Mouse (Mus musculus): ENCODE results near the gene Ttc7. TPM values are rescaled to one million over a fixed set of nuclear protein-coding genes. Genes with fewer than 3 reads are reported as not detected.
"Not testable (repeated sequence)": the region's sequence is repeated elsewhere in the genome, so short reads cannot be mapped to it uniquely, and the experiment has no call there.

Ttc7 gene
- total RNA-seq, 2 experiments from 2014 or later: 14.7 to 16.7 TPM

DNA sequence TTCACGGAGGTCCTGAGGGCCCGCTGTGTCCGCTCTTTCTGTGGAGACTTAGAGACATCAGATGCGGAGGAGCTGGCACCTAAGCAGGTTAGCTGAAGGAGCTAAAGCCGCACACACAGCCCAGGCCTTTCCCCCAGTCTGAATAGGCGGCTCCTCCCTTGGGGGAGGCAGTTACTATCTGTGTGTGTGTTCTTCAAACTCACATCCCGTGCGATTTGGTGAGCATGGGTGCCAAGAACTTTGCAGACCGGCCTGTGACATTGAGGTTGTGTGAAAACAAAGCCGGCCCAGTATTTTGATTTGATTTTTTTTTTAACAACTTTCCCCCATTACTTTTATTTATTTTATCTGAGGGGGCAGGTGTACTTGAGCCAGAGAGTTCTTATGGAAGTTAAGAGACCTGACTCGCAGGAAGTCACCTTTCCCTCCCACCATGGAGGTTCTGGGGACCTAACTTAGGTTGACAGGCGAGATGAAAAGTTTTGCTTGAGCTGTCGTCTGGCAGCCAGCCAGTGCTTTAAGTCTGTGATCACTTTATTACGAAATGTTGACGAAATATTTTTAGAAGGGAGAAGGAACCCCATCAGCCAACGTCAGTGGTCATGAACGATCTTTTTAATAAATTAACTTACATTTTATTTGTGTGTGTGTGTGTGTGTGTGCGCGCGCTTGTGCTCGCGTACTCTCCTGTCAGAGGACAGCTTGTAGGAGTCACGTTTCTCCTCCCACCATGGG lies 3.2 kb downstream of the Ttc7 start:
- intact Hi-C loops (cut with DNase I): no loop called here
- no peak for DNase-seq

DNA sequence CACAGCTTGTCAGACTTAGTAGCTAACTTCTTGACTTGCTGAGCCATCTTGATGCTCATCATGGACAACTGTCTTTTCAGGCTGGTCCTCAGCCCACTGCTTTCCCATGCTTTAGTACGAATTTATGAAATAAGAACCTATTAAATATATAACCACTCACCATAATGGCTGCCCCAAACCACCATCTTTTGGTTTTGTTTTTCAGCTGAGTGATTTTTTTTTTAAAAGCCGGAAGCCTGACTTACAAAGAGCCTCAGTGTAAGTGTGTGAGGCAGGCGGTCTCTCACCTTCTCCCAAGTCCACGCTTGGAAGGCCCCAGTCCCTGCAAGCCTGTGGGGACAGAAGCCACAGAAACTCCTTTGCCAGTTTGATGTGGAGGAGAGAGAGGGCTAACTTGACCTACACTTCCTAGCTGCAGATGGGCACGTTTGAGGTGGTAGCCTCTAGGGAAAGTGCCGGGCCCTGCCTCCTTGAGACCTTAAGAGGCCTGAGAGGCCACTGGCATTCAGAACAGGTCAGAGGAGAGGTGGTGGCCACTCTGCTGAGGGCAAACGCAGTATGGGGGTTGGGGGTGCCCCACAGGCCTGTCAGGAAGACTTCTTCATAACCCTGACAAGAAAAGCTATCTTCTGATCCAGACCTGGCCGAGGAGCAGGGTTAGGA lies 3.9 kb downstream of the Ttc7 start:
- no peak for DNase-seq
- intact Hi-C loops (cut with DNase I): no loop called here

DNA sequence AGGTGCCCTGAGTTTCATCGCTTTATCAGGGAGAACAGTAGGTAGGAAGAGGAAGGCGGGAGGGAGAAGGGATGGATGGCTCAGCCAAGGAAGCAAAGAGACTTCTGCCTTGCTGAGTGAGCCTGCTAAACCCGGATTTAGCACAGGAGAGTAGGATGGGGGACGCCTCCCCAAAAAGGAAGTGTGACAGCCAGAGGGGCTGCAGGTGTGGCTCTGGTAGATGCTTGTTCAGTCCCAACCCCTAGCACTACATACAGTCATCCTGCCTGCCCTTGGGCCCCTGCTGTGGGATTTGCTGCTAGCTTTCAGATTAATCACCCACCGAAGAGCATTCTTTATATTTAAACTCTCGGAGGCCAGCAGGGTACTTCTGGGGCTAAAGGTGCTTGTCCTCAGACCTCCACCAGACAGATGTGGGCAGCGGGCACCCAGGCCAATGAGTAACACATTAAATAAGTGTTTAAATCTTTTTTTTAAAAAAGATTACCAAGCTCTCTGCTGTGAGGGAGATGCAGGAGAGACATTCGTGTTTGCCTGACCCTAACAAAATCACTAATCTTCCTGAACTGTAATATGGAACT lies 4.6 kb downstream of the Ttc7 start:
- intact Hi-C loops (cut with DNase I): no loop called here

GRCm38 (mm10) chr17:87288131-87288530 lies 5.4 kb downstream of the Ttc7 start:
- intact Hi-C loops (cut with DNase I): no loop called here

More for the DNA sequence above, 4.6 kb downstream of the Ttc7 start:
- no peak for DNase-seq

DNA sequence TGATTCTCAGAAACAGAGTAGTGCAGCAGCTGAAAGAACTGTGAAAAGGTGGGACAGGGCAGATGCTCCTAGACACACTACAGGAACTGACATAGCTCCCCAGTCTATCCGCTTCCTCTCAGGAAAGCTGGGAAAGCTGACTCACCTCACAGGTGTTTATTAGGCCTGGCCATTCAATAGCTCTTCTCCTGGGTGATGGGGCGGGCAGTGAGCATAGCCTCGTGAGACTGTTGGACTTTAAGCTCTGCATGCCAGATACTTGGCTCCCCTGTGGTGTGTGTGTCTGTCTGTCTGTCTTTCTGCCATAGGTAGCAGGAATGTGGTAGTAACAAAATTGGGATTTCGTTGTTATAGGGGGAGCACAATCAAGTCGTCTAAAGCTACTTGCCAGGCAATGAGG lies 6.7 kb downstream of the Ttc7 start:
- intact Hi-C loops (cut with DNase I): no loop called here
- no peak for DNase-seq

More at GRCm38 (mm10) chr17:87288131-87288530, 5.4 kb downstream of the Ttc7 start:
- DNase-seq: no peak

DNA sequence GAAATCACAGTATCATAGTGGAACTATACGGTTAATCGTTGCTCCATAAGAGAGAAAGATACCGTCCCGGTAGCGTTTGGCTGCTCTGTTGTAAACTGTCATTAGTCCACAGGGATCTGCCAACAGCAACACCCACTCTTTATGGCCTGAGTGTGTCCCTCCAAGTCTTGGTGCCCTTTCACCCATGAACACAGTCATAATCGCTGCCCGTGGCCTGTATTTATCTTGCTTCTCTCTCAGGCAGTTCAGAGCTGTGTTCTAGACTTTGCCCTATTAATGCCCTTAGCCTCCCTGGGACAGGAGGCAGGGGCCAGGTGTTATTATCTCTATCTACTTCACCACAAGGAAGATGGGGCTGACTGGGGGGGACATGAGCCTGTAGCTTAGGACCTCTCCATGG lies 8.4 kb downstream of the Ttc7 start:
- DNase-seq: no peak
- intact Hi-C loops (cut with DNase I): no loop called here

DNA sequence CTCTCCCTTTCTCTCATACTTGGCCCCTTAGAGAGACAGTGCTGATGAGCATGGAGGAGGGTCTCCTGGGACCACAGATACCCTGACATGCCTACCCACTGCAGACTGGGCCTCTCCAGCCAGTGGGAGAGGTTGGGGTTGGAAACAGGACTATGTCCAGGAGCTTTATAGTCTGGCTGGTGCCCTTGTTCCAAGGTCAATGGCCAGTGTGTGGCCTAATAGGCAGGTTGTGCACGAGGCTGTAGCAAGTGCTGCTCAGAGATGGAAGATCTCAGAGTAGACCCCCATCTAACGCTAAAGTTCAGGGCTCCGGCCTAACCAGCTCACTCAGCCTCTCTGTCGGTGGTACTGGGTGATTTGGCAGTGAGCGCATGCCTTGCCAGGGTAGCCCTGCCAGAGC lies 9.1 kb downstream of the Ttc7 start:
- no peak for DNase-seq
- intact Hi-C loops (cut with DNase I): no loop called here

DNA sequence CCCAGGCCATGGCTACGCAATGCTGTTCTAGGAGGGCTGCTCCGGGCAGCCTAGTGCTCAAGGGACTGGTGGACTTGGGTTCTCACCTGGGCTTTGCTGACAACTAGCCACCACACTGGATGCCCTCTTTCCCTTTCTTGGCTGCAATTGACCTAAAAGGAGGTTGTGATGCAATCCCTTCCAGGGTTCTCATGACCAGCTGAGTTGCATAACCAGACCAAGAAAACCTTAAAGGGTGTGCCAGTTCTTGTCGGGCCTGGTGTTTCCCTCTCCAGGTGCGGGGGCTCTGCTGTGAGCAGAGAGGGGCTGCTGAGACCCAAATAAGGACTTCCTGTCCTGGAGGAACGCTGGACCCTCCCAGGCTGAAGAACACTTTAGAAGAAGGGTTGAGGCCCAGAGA lies 10.4 kb downstream of the Ttc7 start:
- intact Hi-C loops (cut with DNase I): no loop called here
- no peak for DNase-seq

- intact Hi-C loops (cut with DNase I): no loop called here
- DNase-seq: no peak
Measured at GRCm38 (mm10) chr17:87295738-87296137, 13.1 kb downstream of the Ttc7 start.

- intact Hi-C loops (cut with DNase I); DNase-seq: not testable (repeated sequence)
Measured at GRCm38 (mm10) chr17:87296701-87297100, 14.0 kb downstream of the Ttc7 start.

- no peak for DNase-seq
Measured at GRCm38 (mm10) chr17:87298944-87299343, 16.3 kb downstream of the Ttc7 start.

GRCm38 (mm10) chr17:87300340-87300739 lies 17.7 kb downstream of the Ttc7 start:
- intact Hi-C loops (cut with DNase I): no loop called here
- no peak for DNase-seq

More at GRCm38 (mm10) chr17:87298944-87299343, 16.3 kb downstream of the Ttc7 start:
- intact Hi-C loops (cut with DNase I): no loop called here

DNA sequence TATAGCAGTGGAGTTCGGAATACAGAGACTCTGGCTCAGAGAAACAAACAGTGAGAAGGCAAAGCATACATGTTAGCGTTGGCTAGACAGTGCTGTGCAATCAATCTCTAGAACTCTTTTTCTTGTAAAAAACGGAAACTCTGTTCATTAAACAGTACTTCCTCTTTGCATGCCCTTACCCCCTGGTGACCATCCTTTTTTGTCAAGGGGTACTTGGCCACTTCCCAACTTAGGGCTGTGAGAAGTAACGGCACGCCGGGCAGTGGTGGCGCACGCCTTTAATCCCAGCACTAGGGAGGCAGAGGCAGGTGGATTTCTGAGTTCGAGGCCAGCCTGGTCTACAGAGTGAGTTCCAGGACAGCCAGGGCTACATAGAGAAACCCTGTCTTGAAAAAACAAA lies 18.9 kb downstream of the Ttc7 start:
- not testable (repeated sequence) for DNase-seq

GRCm38 (mm10) chr17:87302014-87302794 lies 19.5 kb downstream of the Ttc7 start:
- intact Hi-C loops (cut with DNase I): no loop called here

More for the DNA sequence above, 18.9 kb downstream of the Ttc7 start:
- intact Hi-C loops (cut with DNase I): not testable (repeated sequence)

GRCm38 (mm10) chr17:87304151-87304894 lies 21.6 kb downstream of the Ttc7 start:
- intact Hi-C loops (cut with DNase I): no loop called here
- DNase-seq: no peak

More at GRCm38 (mm10) chr17:87302014-87302794, 19.5 kb downstream of the Ttc7 start:
- peak; percentile 32 to 45 for DNase-seq

- intact Hi-C loops (cut with DNase I): no loop called here
- no peak for DNase-seq
Measured at GRCm38 (mm10) chr17:87305065-87305464, 22.4 kb downstream of the Ttc7 start.

DNA sequence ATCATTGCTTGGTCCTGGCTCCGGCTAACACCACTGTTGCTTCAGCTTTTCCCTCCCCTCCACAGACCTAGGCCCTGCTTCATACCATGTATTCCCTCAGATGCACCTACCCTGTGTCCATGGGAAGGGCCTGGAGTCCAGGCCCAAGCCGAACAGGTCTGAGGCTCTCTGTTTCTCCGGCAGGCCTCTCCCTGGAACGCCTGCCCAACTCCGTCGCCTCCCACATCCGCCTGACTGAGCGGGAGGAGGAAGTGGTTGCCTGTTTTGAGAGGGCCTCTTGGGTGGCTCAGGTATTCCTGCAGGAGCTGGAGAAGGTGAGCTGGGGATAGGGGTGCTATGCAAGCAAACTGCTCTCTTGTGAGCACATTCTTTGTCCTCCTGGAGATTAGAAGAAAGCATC lies 24.1 kb downstream of the Ttc7 start:
- intact Hi-C loops (cut with DNase I): no loop called here
- no peak for DNase-seq

GRCm38 (mm10) chr17:87309073-87309788 lies 26.5 kb downstream of the Ttc7 start:
- intact Hi-C loops (cut with DNase I): no loop called here
- no peak for DNase-seq

GRCm38 (mm10) chr17:87310497-87310896 lies 27.8 kb downstream of the Ttc7 start:
- intact Hi-C loops (cut with DNase I): no loop called here
- no peak for DNase-seq

- intact Hi-C loops (cut with DNase I): no loop called here
- no peak for DNase-seq
Measured at GRCm38 (mm10) chr17:87312351-87312750, 29.7 kb downstream of the Ttc7 start.

All from heart, postnatal 36 days (tissue).